Mouse (Mus musculus) embryonic fibroblast, embryonic 13.5 days (primary cell): ENCODE measurements at regions not wholly inside any gene's neighbourhood (a gene's known extent, or its start where the extent isn't known, plus 50 kb on each side); places are given as distances from the start of the nearest gene placed in this dataset.

Experiments used
- CTCF ChIP-seq: IDR thresholded peaks from 2 replicates; pipeline ENCODE4 v1.5.1; 2011; ENCODE audit warnings: mild to moderate bottlenecking, control low read depth, low read length, moderate library complexity, borderline replicate concordance; ENCODE audit not compliant: insufficient read depth
- POLR2A ChIP-seq: IDR thresholded peaks from 2 replicates; pipeline ENCODE4 v1.6.1; 2011; ENCODE audit warnings: low read depth, mild to moderate bottlenecking, control low read depth, low read length, moderate library complexity

DNA sequence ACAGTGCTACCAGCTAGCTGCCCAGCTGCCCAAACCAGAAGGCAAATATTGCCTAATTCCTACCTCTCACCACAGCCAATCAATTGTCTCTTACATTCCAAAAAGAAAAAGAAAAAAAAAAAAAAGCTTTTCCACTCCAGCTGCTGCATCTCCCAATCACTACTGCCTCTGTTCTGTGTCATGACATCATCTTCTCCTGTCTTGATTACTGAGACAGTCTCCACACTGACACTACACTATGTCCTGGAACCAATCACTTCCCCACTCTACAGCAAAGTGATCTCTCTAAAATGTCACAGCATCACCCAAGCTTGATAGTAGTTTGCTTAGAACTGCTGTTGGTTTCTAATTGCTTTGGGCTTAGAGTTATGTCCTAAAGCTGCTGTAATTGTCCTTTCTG, 279.8 kb downstream of the Icos start:
- no peak for TF ChIP-seq CTCF
- no peak for TF ChIP-seq POLR2A
